Mouse (Mus musculus) A20 (cell line): ENCODE results near the gene Serpinb12.
"Not testable (repeated sequence)": the region's sequence is repeated elsewhere in the genome, so short reads cannot be mapped to it uniquely, and the experiment has no call there.

Source experiments
- DNase-seq: peaks from one replicate; pipeline ENCODE4 v3.0.0-alpha.2; 2011; ENCODE audit warnings: low read depth, low spot score

Serpinb12 gene

GRCm38 (mm10) chr1:106934265-106934664 is at the start of gene Serpinb12:
Gene Serpinb12 (plus strand): TSS chr1:106934449.
- no peak for DNase-seq

- DNase-seq, result not testable (repeated sequence)
Observed at GRCm38 (mm10) chr1:106895142-106895541, 39.1 kb upstream of the Serpinb12 start.

- DNase-seq, result peak; percentile 49
Observed at GRCm38 (mm10) chr1:106901406-106901805, 32.8 kb upstream of the Serpinb12 start.

GRCm38 (mm10) chr1:106931954-106932353 is 2.3 kb upstream of the Serpinb12 start:
- no peak for DNase-seq

DNA sequence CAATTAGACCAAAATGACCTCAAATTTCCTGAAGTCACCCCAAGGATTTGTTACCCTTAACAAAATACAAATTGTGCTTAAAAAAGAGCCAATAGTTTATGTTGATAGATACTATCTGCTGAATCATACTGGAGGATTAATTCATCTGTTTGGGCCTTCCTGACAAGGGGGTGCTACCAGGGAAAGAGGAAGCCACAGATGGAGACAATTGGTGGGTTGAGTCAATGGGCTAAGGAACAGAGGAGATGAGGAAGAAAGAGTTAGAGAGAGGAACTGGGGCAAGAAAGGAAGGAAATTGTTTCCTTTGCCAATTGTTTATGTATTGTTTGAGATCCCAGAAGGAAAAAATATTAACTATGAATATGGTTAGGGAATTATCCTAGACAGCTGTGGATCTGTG is 591 bp upstream of the Serpinb12 start:
- no peak for DNase-seq

DNA sequence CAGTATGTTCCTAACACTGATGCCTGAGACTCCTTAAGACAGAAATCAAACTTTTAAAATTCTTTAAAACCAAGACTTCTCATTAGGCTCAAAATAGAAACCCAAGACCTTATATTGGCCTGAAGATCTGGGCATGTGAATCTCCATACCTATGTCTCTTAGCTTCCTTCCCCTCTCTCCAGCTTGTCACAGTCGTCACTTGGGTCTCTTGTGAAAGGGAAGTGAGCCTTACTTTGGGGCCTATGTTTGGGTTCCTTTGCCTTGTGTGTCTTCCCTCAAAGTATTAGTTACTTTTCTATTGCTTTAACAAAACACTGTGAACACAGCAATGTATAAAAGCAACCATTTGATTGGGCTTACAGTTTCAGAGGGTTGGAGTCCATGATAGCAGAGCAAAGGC is 13.0 kb downstream of the Serpinb12 start:
- no peak for DNase-seq

DNA sequence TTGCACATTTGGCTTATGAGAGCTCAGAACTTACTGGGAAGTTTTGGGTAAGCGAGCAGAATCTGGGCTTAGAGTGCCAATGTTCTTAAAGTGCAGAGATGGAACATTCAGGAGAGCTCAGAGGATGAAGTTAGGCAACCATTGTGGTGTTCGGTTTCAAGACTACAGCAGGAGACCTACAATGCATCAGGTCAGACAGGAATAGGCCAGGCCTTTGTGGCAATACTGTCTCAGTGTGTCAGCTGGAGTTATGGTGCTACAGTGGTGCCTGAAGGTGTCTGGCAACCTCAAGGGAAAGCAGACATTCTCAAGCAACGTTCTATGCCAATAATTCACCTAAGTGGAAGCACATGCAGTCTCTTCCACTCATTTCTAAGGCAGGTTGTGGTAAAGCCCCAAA is 25.7 kb downstream of the Serpinb12 start:
- no peak for DNase-seq

DNA sequence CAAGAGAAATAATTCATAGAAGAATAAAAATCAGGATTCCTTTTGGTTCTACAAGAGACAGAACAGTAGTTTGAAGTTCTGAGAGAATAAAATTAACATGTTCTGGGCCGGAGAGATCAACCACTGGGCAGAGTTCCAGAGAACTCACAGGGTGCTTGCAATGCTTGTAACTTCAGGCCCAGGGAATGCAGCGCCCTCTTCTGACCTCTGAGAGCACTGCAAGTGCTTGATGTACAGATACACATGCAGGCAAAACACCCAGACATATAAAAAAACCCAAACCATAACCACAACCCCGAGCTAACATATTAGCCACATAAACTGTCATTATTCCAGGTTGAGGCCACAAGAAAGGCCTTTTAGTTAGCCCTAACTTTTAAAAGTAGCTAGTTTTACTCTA is 26.8 kb downstream of the Serpinb12 start:
- peak; percentile 12 for DNase-seq

DNA sequence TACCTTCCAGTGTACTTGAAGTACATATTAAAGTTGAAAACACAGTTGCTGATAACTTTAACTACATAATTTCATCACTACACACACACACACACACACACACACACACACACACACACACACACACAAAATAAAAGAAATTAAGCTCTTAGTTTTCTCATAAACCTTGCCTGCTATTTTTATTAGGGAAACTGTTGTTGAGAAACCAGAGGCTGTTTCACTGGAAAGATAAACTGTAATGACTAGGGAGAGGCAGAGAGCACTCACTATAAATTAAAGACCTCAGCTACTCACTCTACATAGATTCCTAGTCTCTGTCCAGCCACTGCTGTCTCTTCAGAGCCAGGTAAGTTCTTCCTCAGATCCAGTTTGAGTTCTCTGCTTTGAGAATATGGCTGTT is 46.4 kb downstream of the Serpinb12 start, which contains the start of gene Serpinb13:
Gene Serpinb13 (plus strand): TSS at position 301 of the 400 bp plus-strand sequence.
- DNase-seq, result no peak

DNA sequence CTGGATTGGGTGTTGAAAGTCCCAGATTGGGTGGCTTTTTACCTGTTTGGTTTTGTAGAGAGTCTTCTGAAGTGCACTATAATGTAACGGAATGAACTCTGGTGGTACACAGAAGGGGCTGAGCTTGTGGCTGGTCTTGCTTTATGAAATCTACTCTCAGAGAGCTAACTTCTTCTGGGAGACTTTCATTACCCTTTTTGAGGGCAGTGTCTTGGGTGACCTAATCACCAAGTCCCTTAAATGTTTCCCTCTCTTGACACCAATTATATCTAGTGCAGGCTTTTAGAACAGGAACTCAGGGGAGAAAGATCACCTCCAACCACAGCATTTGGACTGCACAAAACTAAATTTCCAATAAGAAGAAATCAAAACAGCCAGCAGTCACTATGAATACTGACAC is 48.8 kb downstream of the Serpinb12 start:
- DNase-seq, result no peak

GRCm38 (mm10) chr1:106983865-106984264 is 49.6 kb downstream of the Serpinb12 start:
- no peak for DNase-seq

- DNase-seq, result no peak
Observed at GRCm38 (mm10) chr1:107000424-107000823, 66.2 kb downstream of the Serpinb12 start.

DNA sequence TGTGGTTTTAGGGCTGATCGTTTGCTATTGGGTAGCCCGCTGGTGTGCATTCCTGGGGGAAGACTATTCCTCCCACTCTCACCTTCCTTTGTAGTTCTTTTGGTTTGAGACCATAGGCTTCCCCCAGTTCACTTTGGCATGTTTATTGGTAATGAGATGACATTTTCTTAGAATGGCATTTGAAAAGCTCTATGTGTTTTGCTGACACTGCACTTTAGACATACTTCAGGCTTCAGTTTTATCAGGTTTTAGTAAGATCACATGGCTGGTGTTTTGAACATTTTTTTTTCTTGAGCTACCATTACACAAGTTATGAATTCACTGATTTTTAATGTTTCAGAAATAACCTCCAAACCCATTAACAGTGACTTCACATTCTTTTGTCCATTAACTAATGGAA is 67.5 kb downstream of the Serpinb12 start:
- no peak for DNase-seq

DNA sequence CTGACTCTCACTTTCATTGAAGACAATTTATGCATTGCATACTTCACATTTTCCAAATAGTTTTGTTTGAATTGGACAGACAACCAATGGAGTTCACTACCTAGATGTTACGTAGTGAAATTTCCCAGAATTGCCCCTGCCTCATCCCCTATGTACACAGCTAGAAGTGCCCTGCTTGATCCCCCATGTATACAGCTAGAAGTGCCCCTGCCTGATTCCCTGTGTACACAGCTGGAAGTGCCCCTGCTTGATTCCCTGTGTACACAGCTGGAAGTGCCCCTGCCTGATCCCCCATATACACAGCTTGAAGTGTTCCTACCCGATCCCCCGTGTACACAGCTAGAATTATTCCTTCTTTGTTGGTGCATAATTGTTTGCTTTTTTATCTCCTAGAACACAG is 72.1 kb downstream of the Serpinb12 start:
- DNase-seq, result no peak
